Mouse (Mus musculus) cerebellum, adult 8-10 months (tissue): ENCODE data around the gene Nhlh2.

Experiments
- DNase-seq: peaks from one replicate; pipeline ENCODE4 v3.0.0; 2022

The Nhlh2 gene

DNA sequence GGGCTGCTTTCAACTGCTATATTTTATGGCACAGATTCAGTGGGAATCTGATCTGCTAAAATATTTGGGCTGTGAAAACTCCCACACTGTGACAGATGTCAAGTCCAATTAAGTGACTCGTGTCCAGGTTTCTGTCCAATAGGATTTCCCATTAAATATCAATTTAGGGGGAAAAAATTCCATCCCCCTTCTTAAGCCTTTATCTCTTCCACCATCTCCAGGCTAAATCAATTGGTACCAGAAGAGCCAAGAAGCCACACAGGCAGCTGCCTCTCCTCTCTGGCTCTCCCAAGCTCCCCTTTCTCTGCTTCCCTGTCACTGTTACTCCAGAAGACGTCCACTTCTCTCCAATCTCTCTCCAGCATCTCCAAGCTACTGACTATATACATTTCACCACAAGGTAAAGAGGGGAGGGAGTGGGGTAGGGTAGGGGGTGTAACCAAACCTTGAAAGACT is at the start of gene Nhlh2:
TSS of gene Nhlh2 (plus strand) at position 151 of the 456 bp plus-strand sequence.
- DNase-seq, result peak; percentile 40

- DNase-seq, result no peak
These were observed 48.6 kb upstream of the Nhlh2 start for GRCm38 (mm10) chr3:101961146-101961835.

- DNase-seq, result no peak
These were observed 46.4 kb upstream of the Nhlh2 start for GRCm38 (mm10) chr3:101963501-101963900.

DNA sequence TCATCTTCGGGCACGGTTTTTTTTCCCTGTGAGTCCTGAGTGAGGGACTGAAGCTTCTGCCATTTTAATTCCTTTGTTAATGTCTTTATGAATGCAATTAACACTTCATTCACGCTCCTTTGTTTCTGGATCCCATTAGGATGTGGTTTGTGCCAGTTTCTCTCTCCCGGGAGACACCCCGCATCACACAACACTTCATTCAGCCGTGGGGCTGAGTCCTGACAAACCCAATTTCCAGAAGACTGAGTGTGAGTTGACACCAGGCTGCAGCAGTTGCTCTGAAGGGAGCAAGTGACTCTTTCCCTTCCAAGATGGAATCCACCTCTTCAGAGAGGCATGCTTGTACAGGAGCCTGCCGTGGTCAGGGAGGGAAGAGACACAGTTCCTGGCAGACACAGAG is 45.5 kb upstream of the Nhlh2 start:
- DNase-seq, result no peak

GRCm38 (mm10) chr3:101966825-101967558 is 42.9 kb upstream of the Nhlh2 start:
- DNase-seq, result no peak

DNA sequence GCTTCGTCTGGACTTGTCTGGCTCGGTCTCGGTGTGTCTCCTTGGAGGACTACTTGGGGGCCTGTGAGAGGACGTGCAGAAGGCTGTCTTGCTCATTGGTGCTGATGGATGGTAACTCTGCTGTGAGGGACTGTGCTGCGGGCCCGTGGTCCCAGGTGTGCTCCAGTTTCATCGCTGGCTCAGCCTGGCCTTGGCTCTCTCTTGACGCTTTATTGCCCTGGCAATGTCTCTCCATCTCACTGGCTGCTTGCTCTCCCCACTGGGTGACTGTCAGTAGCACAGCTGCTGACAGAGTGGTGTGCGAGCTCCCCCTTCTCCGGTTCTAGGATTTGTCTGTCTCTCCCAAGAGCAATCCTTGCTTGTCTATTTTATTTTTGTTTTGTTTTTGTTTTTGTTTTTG is 34.5 kb upstream of the Nhlh2 start:
- no peak for DNase-seq

DNA sequence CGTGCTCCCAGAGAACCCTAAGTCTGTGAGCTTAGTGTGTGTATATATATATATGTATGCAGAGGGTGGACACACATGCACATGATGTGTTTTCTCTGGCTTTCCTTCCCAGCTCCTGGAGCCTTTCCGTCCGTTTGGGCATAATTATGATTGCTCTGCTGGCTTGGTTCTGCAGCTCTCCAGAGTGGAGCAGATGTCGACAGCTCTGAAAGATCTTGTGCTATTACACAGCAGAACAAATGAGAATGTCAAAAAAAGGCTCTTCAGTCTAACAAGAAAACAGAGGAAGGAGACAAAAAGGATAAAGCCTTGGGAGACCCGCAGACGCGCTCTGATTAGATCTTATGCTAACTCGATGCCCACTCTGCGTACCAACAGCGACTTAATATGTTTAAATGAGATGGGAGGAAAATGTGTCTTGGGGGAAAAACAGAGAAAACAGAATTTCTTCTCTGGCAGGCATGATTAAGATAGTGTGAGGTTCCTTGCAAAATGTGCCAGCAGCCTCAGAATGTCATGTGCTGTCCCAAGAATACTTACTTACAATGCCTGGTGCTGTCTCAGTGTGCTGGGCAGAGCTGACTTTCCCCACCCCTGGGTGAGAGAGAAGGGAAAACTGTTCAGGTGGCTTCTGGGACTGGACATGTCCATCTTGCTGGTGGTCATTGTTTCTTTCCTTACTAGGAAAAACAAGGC is 31.4 kb upstream of the Nhlh2 start:
- no peak for DNase-seq

- no peak for DNase-seq
These were observed 26.0 kb upstream of the Nhlh2 start for GRCm38 (mm10) chr3:101983917-101984316.

GRCm38 (mm10) chr3:101985634-101986033 is 24.2 kb upstream of the Nhlh2 start:
- DNase-seq, result no peak

- DNase-seq, result no peak
These were observed 19.7 kb upstream of the Nhlh2 start for GRCm38 (mm10) chr3:101990136-101990535.

DNA sequence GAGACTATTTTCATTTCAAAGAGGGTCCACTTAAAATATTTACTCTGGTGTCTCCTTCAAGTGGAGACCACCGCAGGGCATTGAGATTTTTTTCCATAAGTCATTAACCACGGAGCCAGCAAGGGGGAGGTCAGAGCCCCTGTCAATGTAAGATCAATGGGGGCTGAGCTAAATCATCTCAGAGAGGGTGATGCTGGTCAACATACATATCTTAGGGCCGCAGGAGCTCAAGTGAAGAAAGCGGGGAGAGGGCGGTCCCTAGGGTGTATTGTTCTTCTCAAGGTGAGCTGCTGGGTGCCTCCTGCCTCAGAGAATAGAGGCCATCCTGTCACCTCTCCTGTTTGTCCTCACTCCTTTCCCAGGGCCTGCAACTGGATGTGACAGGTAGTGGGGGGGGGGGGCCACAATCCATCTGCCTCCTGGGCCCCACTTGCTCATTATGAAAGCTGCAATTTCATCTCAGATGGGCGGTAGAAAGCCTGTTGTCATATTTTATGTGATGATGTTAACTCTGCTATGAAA is 18.8 kb upstream of the Nhlh2 start:
- DNase-seq, result no peak

GRCm38 (mm10) chr3:101997851-101998250 is 12.0 kb upstream of the Nhlh2 start:
- DNase-seq, result peak; percentile 24

DNA sequence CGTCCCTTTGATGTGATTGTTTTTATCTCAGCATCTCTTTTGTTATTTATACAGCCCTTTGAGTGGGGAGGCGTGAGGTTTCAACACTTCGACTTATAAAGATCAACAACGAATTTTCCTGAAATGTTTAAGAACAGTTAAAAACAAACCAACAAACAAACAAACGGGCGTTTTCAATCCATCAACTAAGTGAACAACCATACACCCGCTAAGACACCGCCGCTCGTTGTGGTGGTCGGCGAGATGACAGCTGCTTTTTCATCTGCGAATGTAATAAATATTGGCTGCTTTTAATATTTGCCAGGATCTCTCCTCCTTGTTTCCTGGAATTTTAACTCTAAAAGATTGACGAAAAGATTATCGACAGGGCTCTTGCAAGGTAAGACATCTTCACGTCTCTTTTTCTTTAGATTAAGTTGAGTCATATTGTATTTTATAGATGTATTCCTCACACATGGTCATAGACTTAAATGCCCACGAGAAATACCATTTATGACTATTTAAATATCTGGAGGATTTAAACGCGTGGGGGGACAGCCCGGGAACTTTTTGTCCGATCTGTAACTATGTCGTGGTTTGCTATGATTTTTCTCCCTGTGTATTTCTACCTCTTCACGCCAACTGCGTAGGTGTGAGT is 923 bp downstream of the Nhlh2 start:
- peak; percentile 29 for DNase-seq

- no peak for DNase-seq
These were observed 1.6 kb downstream of the Nhlh2 start for GRCm38 (mm10) chr3:102011318-102012075.

DNA sequence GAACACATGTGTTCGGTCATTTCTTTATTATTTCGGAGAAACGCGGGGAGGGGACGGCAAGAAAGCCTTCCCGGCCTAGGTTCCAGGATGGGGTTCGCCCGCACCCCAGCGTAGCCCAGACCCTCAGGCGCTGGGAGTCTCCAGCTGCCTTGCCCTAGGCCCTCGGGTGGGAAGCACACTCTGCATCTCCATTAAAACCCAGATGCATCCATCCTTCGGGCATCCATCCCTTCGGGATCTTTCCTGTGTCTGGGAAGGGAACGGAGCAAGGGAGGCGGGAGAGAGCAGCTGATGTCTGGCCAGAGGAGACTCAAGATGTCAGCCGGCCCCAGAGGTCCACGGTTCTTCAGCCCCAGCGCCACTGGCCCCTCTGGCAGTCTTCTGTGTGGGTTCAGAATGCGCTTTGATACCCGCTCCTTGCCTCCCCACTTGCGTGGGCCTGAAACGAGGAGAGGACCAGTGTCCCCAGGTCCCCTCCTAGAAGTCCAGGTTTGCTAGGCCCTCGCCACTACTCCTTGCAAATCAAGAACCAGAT is 2.3 kb downstream of the Nhlh2 start:
- DNase-seq, result peak; percentile 76

- DNase-seq, result peak; percentile 93
These were observed 2.8 kb downstream of the Nhlh2 start for GRCm38 (mm10) chr3:102012611-102013211.

DNA sequence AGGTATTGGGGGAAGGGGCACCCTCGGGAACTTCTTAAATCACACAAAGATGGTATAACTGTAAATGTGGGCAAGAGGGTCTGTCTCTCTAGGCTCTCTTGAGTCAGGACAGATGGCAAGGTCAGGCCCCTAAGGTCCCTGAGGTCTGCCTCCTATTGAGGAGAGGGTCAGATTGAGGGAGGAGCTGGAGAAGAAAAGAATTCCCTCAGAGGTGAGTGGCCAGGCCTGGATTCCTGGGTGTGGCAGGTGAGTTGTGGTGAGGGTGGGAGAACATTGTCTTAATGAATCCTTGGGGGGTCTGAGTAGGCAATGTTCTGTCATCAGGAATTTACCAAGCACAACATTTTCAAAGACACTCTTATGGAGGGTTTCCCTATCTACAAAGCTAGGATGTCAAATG is 10.7 kb downstream of the Nhlh2 start:
- DNase-seq, result no peak

DNA sequence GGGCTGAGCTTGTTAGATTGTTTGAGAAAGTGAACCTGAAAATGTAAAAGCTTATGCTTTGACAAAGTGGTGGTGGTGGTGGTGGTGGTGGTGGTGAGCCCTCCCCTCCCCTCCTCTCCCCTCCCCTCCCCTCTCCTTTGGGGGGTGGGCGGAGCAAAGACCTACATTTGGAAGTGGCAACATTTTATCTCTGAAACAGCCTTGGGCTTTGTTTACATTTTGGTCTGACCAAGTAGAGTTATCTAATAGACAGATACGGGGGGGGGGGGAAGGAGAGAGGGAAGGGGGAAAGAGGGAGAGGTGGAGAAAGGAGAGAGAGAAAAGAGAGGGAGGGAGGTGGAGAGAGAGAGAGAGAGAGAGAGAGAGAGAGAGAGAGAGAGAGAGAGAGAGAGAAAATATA is 12.8 kb downstream of the Nhlh2 start:
- no peak for DNase-seq

DNA sequence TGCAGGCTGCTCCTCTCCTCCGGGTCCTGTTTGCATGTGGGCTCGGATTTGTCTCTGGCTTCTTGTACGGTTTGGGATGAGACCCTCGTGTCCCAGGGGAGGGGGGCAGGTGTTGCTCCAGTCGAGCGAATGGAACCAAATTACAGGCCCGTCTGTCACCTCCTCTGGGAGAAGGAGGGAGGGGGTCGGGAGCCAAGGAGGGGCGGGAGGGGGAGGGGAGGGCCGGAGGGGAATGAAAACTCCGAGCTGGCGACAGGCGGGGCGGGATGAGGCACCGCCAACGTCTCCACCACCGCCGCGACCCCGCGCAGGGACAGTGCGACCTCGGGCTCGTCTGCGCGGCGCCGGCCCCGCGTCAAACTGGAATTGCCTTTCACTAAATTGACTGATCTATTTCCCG is 13.5 kb downstream of the Nhlh2 start:
- no peak for DNase-seq

DNA sequence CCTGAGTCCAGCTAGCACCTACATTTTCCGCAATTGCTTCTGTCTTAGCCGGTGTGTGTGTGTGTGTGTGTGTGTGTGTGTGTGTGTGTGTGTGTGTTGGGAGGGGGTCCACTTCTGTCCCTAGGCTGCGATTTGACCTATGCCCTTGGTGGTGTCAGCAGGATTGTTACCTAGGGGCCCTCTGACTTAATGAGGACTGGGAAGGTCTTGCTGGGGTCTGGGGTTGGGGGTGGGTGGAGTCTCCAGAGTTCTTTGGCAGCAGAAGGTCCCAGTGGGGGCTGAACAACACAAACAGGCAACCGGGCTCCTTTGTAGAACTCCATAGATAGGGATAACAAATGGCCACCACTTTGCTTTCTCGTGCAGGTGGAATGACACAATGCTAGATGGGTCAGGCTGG is 14.0 kb downstream of the Nhlh2 start:
- DNase-seq, result no peak

- DNase-seq, result no peak
These were observed 15.1 kb downstream of the Nhlh2 start for GRCm38 (mm10) chr3:102024981-102025451.
